Mouse (Mus musculus): ENCODE data around the gene Rab11fip3.

DNA sequence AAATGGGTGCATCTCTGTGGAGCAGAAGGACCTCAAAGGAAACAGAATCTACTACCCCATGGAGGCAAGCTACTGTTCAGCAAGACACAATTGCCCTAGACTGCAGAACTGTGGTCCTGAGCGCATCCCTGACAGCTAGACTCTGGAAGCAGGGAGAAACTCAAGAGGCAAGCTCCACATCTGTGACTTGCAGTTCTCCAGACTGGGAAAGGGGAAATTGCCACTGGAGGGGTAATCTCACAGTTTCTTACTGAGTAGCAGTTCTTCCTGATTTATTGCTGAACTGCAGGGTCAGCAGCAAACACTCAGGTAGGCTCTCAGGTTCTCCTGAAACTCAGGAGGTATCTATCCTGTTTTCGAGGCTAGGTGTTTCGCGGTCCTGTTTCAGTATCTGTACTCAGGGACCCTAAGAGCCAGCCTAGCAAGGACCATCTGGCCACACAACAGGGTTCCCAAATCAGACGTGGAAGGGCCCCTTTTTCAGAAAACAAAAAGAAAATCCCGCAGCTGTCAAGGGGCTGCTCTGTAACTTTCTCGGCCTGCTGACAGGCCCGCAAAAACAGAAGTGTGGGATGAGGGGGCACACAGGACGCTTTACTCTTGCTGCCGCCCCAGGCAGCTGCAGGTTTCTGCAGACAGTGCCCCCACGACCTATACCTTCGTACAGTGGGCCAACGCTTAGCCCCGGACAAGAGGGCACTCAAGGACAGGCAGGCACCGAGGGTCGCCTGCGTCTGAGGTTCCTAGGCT lies 84.6 kb downstream of the Rab11fip3 start:
- TF ChIP-seq CTCF (IDR thresholded peaks at IDR 0.05; ENCODE audit: low read depth) (no peak), EP300 (optimal IDR thresholded peaks at IDR 0.05) (no peak)
